Mouse (Mus musculus) MEL (cell line): ENCODE results near the gene Lamtor4. TPM values are rescaled to one million over a fixed set of nuclear protein-coding genes. Genes with fewer than 3 reads are reported as not detected.
"Not testable (repeated sequence)": the region's sequence is repeated elsewhere in the genome, so short reads cannot be mapped to it uniquely, and the experiment has no call there.

ENCODE experiments used
- DNase-seq: peaks from one replicate; pipeline ENCODE4 v3.0.0; 2011; ENCODE audit warnings: low read depth, low spot score
- H3K27ac ChIP-seq: 2 replicates; pipeline ENCODE4 v1.5.1; 2012; ENCODE audit warnings: low read depth, mild to moderate bottlenecking, control low read depth, low read length, moderate library complexity; ENCODE audit not compliant: control insufficient read depth
- H3K27me3 ChIP-seq, 2 experiments: fragments of 150-350 bp in 1 of 2; sonication (generic) in 1 of 2; 2 replicates each; pipeline ENCODE4 v1.6.1; 2012; ENCODE audit warnings: low read length in 2 of 2, mild to moderate bottlenecking in 2 of 2, improper control_type of control experiment in 1 of 2, moderate library complexity in 1 of 2; ENCODE audit not compliant: insufficient read depth in 2 of 2, control insufficient read depth in 1 of 2
- H3K36me3 ChIP-seq, 2 experiments: 2 replicates each; pipeline ENCODE4 v1.6.1; 2012 to 2014; ENCODE audit warnings: low read length in 2 of 2, improper control_type of control experiment in 1 of 2, inconsistent platforms in 1 of 2, mild to moderate bottlenecking in 1 of 2; ENCODE audit not compliant: insufficient read depth in 2 of 2, control insufficient read depth in 1 of 2
- H3K4me1 ChIP-seq, 2 experiments: fragments of 150-350 bp in 1 of 2; sonication (generic) in 1 of 2; 2 replicates each; pipeline ENCODE4 v1.6.1; 2012; ENCODE audit warnings: low read length in 2 of 2, improper control_type of control experiment in 1 of 2, mild to moderate bottlenecking in 1 of 2; ENCODE audit not compliant: insufficient read depth in 2 of 2, control insufficient read depth in 1 of 2
- H3K4me3 ChIP-seq, 2 experiments: fragments of 150-350 bp in 1 of 2; sonication (generic) in 1 of 2; 2 replicates each; pipeline ENCODE4 v1.5.1; 2012; ENCODE audit warnings: low read depth in 2 of 2, low read length in 2 of 2, mild to moderate bottlenecking in 2 of 2, moderate library complexity in 2 of 2, control low read depth in 1 of 2, improper control_type of control experiment in 1 of 2; ENCODE audit not compliant: control insufficient read depth in 1 of 2, insufficient read depth in 1 of 2
- H3K79me2 ChIP-seq: 2 replicates; pipeline ENCODE4 v1.6.1; 2012; ENCODE audit warnings: mild to moderate bottlenecking, low read length, moderate library complexity; ENCODE audit not compliant: control insufficient read depth, poor library complexity, insufficient read depth
- H3K9ac ChIP-seq: 2 replicates; pipeline ENCODE4 v1.6.1; 2012; ENCODE audit warnings: low read depth, mild to moderate bottlenecking, control low read depth, low read length, moderate library complexity; ENCODE audit not compliant: control insufficient read depth, poor library complexity, severe bottlenecking
- H3K9me3 ChIP-seq: fragments of 150-350 bp; sonication (generic); replicated peaks from 2 replicates; pipeline ENCODE4 v1.6.1; 2012; ENCODE audit warnings: mild to moderate bottlenecking, low read length, improper control_type of control experiment, moderate library complexity; ENCODE audit not compliant: insufficient read depth
- E2F4 ChIP-seq: IDR thresholded peaks from 2 replicates; pipeline ENCODE4 v1.6.1; 2011; ENCODE audit warnings: low read depth, low read length, improper control_type of control experiment, borderline replicate concordance
- ETS1 ChIP-seq: IDR thresholded peaks from 2 replicates; pipeline ENCODE4 v1.6.1; 2012; ENCODE audit warnings: low read depth, mild to moderate bottlenecking, inconsistent platforms, low read length, improper control_type of control experiment, moderate library complexity
- GABPA ChIP-seq: IDR thresholded peaks from 2 replicates; pipeline ENCODE4 v1.6.1; 2012; ENCODE audit warnings: low read depth, mild to moderate bottlenecking, inconsistent platforms, low read length, improper control_type of control experiment, moderate library complexity
- HCFC1 ChIP-seq: IDR thresholded peaks from 2 replicates; pipeline ENCODE4 v1.6.1; 2012; ENCODE audit warnings: low read depth, mild to moderate bottlenecking, inconsistent platforms, low read length, improper control_type of control experiment, moderate library complexity
- MAX ChIP-seq: IDR thresholded peaks from 2 replicates; pipeline ENCODE4 v1.6.1; 2011; ENCODE audit warnings: low read length, improper control_type of control experiment
- MAZ ChIP-seq: IDR thresholded peaks from 2 replicates; pipeline ENCODE4 v1.6.1; 2012; ENCODE audit warnings: low read depth, mild to moderate bottlenecking, inconsistent platforms, low read length, improper control_type of control experiment
- MYB ChIP-seq: IDR thresholded peaks from 2 replicates; pipeline ENCODE4 v1.6.1; 2011; ENCODE audit warnings: mild to moderate bottlenecking, low read depth, low read length, improper control_type of control experiment
- POLR2AphosphoS2 ChIP-seq: IDR thresholded peaks from 2 replicates; pipeline ENCODE4 v1.6.1; 2011; ENCODE audit warnings: low read length, improper control_type of control experiment
- POLR2AphosphoS5 ChIP-seq: IDR thresholded peaks from 2 replicates; pipeline ENCODE4 v1.6.1; 2012; ENCODE audit warnings: low read depth, borderline replicate concordance, mild to moderate bottlenecking, inconsistent platforms, low read length, moderate library complexity, mixed read lengths
- TAL1 ChIP-seq: IDR thresholded peaks from 2 replicates; pipeline ENCODE4 v1.6.1; 2012; ENCODE audit warnings: mild to moderate bottlenecking, inconsistent platforms, low read length, moderate library complexity, mixed read lengths
- UBTF ChIP-seq: IDR thresholded peaks from 2 replicates; pipeline ENCODE4 v1.6.1; 2012; ENCODE audit warnings: low read depth, mild to moderate bottlenecking, inconsistent platforms, low read length, improper control_type of control experiment, moderate library complexity, borderline replicate concordance; ENCODE audit not compliant: insufficient read depth
- ZNF384 ChIP-seq: IDR thresholded peaks from 2 replicates; pipeline ENCODE4 v1.6.1; 2012; ENCODE audit warnings: low read depth, mild to moderate bottlenecking, inconsistent platforms, low read length, improper control_type of control experiment
- polyA plus RNA-seq, 2 experiments: library from polyadenylated mRNA; stranded (reverse) in 1 of 2; unstranded in 1 of 2; fragments of >175 nt in 1 of 2; fragments of >200 nt in 1 of 2; gene quantifications; 2 replicates each; pipeline versions ENCODE4 v1.2.1 to v1.2.4; 2012; ENCODE audit warnings: low replicate concordance in 2 of 2, low read depth in 1 of 2; ENCODE audit not compliant: insufficient read length in 2 of 2, insufficient read depth in 1 of 2, missing spikeins in 1 of 2
- total RNA-seq: library from RNA; depleted of rRNA; stranded (reverse); fragments of 300-350 nt; gene quantifications from 2 replicates; pipeline ENCODE4 v1.2.3, GENCODE M21; 2012

The Lamtor4 gene
- total and polyA plus RNA-seq, 3 experiments: 45.7 to 59.0 TPM; not detected in 1

DNA sequence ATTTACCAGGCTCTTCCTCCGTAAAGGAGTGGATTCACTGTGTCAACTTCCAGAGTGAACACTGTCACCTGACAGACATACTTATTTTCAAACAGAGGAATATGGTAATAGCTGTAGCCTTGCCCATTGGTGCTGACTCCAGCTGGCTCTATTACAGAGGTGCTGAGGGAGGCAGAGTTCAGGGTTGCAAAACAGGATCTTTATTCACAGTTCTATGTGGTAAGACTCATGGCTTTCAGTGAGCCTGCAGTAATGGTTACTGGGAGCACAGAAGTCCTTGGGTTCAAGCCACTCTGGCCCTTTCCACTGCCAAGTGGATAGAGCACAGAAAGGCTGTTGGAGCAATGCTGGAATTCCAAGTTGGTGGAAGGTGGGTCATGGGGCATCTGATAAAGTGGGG lies 48.0 kb upstream of the Lamtor4 start:
- H3K27ac ChIP-seq: no peak overlapping the region
- no peak for DNase-seq
- no peaks in the 10 kb centered on the region for H3K9me3 ChIP-seq
- TF ChIP-seq GABPA (no peak), MAZ (no peak), MYB (no peak), UBTF (no peak), POLR2AphosphoS5 (no peak), E2F4 (no peak), ZNF384 (no peak), HCFC1 (no peak), MAX (no peak), TAL1 (no peak)
- TF ChIP-seq, all 39 proteins: peak for 0
- Histone ChIP-seq H3K79me2 (no peaks in the 10 kb centered on the region), H3K4me1 (no peaks in the 10 kb centered on the region), H3K36me3 (no peaks in the 10 kb centered on the region), H3K27me3 (no peaks in the 10 kb centered on the region), H3K4me3 (no peak overlapping the region), H3K9ac (no peak overlapping the region)

DNA sequence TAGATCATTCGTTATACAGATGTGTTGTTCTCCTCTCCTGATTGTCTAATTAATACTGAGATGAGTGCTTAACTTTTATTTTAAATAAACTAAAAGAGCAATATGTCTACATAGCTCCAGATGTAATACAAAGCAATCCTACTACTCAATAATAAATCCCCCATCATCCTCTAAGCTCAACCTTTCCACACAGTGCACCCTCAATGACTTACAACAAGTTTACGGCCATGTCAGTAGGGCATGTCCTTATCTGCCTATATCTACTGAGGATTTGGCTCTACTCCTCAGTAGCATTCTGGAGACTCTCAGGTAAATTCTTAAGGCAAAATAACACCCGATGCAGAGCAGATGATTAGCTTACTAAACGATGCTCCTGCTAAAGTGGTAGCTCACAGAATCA lies 47.4 kb upstream of the Lamtor4 start:
- Histone ChIP-seq H3K9ac (no peak overlapping the region), H3K4me1 (no peaks in the 10 kb centered on the region), H3K27ac (no peak overlapping the region), H3K4me3 (no peak overlapping the region), H3K27me3 (no peaks in the 10 kb centered on the region), H3K79me2 (no peaks in the 10 kb centered on the region), H3K9me3 (no peaks in the 10 kb centered on the region), H3K36me3 (no peaks in the 10 kb centered on the region)
- TF ChIP-seq HCFC1 (no peak), POLR2AphosphoS2 (no peak), ETS1 (no peak)
- no peak for DNase-seq

DNA sequence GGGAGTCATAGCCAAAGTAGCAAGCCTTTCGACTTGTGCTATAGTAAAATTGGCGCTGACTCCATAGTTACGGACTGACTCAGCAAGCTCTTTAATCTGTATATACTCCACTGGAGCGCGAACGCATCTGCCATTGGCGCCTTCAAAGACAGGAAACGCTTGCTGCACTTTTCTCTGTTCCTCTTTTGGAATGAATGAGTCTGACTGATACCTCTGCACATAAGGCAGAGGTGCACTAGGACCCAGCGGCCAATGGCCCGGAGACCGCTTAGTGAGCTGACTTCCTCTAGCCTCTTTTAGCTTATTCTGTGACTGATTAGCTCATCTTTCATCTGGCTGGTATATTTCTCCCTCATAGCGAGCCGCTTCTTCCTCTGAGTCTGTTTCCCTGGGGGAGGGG lies 38.6 kb upstream of the Lamtor4 start:
- DNase-seq, H3K9me3 ChIP-seq, H3K4me1 ChIP-seq, H3K27me3 ChIP-seq, H3K79me2 ChIP-seq, H3K36me3 ChIP-seq, H3K9ac ChIP-seq, H3K4me3 ChIP-seq, H3K27ac ChIP-seq: not testable (repeated sequence)
